Mouse (Mus musculus) hindbrain, embryonic 15.5 days (tissue): ENCODE measurements around the gene Meis2. TPM values are rescaled to one million over a fixed set of nuclear protein-coding genes. Genes with fewer than 3 reads are reported as not detected.

Experiments
- ATAC-seq: fragments of 200-750 bp; cut with Nextera tagmentation; 2 replicates; pipeline ENCODE4 v1.8.0; 2017; ENCODE audit warnings: low read depth, moderate number of reproducible peaks, moderate TSS enrichment; ENCODE audit not compliant: low FRiP score
- H3K27ac ChIP-seq: fragments of 300-500 bp; sonication (generic); replicated peaks from 2 replicates; pipeline ENCODE4 v1.5.1; 2015; ENCODE audit warnings: mild to moderate bottlenecking, inconsistent platforms
- H3K27me3 ChIP-seq: fragments of 300-500 bp; sonication (generic); 2 replicates; pipeline ENCODE4 v1.6.1; 2015; ENCODE audit warnings: control low read depth, inconsistent platforms
- H3K36me3 ChIP-seq: fragments of 300-500 bp; sonication (generic); 2 replicates; pipeline ENCODE4 v1.6.1; 2015; ENCODE audit warnings: control low read depth, inconsistent platforms
- H3K4me1 ChIP-seq: fragments of 300-500 bp; sonication (generic); replicated peaks from 2 replicates; pipeline ENCODE4 v1.6.1; 2015; ENCODE audit warnings: control low read depth, inconsistent platforms
- H3K4me2 ChIP-seq: fragments of 300-500 bp; sonication (generic); 2 replicates; pipeline ENCODE4 v1.6.1; 2015; ENCODE audit warnings: moderate library complexity, mild to moderate bottlenecking, inconsistent platforms
- H3K4me3 ChIP-seq: fragments of 300-500 bp; sonication (generic); 2 replicates; pipeline ENCODE4 v1.5.1; 2015; ENCODE audit warnings: mild to moderate bottlenecking, inconsistent platforms
- H3K9ac ChIP-seq: fragments of 300-500 bp; sonication (generic); 2 replicates; pipeline ENCODE4 v1.6.1; 2015; ENCODE audit warnings: inconsistent platforms
- H3K9me3 ChIP-seq: fragments of 300-500 bp; sonication (generic); 2 replicates; pipeline ENCODE4 v1.6.1; 2016; ENCODE audit warnings: control low read depth, inconsistent platforms
- WGBS: fragments of 180-500 bp; shearing (Covaris S2); methylation state at CpG from one replicate; pipeline ENCODE4 v1.1.7; 2015; 5-methylcytosine and 5-hydroxymethylcytosine counted together
- polyA plus RNA-seq: library from polyadenylated mRNA; unstranded; fragments of >200 nt; fragmentation: Nextera tagmentation; extraction: Ambion mirVana; gene quantifications from 2 replicates; pipeline ENCODE4 v1.2.1, GENCODE M21; 2015

Meis2 gene
- polyA plus RNA-seq, 1 experiment from 2014 or later: 139 TPM

DNA sequence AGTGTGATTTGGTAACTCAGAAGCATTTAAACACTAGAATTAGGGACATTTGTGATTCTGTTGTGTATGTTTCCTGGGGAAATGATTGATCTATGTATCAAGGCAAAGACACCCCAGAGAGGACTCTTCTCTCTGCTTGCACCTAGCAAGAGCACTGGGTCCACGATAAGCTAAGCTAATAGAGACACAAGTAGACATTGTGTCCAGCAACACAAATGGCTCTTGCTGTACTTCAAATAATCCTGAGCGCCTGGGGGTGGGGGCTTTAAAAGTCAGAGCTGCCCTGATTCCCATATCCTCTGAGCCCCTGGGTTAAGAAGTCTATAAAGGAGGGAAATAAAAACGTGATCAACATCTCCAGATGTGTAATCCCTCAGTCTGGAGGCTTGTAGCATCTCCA lies 6.6 kb downstream of the Meis2 start:
- WGBS: 25% methylated on average over 3 of the region's 3 CpGs
- Histone ChIP-seq H3K27ac (peak overlapping the region; percentile 97), H3K9me3 (no peaks in the 10 kb centered on the region), H3K36me3 (no peaks in the 10 kb centered on the region), H3K9ac (peak overlapping the region; percentile 92), H3K4me1 (peaks cover 31% of the 10 kb centered on the region), H3K4me3 (peak overlapping the region; percentile 68), H3K4me2 (peak overlapping the region; percentile 73), H3K27me3 (no peaks in the 10 kb centered on the region)
- no peak for ATAC-seq

DNA sequence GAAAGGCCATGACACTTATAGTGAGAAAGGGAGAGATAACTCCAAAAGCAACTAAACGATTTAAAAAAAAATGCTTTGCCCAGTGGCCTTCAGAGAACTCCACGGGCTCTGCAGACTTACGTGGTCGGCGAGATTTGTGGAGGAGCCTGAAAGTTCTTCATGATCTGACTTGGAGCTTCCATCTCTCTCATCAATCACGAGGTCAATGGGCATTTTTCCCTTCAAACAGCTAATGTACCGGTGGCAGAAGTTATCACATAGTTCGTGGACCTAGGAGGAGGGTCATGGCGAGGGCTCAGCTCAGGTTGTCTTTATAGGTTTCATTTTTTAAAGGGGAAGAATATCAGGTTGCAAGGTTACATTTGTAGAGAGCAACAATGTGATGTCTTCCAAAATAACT lies 7.1 kb downstream of the Meis2 start:
- 45% methylated on average over 9 of the region's 9 CpGs for WGBS
- Histone ChIP-seq H3K9ac (peak overlapping the region; percentile 92), H3K4me3 (peak overlapping the region; percentile 68), H3K27ac (peak overlapping the region; percentile 97), H3K4me2 (peak overlapping the region; percentile 73), H3K36me3 (no peaks in the 10 kb centered on the region), H3K9me3 (no peaks in the 10 kb centered on the region), H3K4me1 (peaks cover 25% of the 10 kb centered on the region), H3K27me3 (no peaks in the 10 kb centered on the region)
- no peak for ATAC-seq

DNA sequence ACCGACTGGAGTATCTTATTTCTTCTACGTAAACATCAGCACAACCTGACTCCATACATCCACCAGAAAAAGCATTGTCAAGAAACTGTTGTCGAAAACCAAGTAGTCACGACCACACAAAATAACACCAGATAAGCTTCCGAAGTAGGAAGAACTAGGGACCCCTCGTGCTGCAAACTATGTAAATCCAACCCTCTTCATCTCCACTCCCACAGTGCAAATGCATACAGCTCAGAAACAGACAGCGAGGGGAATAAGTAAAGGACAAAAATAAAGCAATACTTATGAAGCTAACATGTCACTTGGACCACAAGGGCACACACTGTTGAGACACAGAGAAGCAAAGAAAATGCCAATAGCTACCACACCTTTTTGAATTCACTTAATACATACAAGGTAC lies 8.8 kb downstream of the Meis2 start:
- Histone ChIP-seq H3K9me3 (no peaks in the 10 kb centered on the region), H3K27me3 (no peaks in the 10 kb centered on the region), H3K4me3 (peak overlapping the region; percentile 68), H3K36me3 (no peaks in the 10 kb centered on the region), H3K27ac (peak overlapping the region; percentile 97), H3K4me2 (peak overlapping the region; percentile 73), H3K4me1 (peaks cover 37% of the 10 kb centered on the region), H3K9ac (peak overlapping the region; percentile 92)
- no peak for ATAC-seq
- 48% methylated on average over 7 of the region's 7 CpGs for WGBS

DNA sequence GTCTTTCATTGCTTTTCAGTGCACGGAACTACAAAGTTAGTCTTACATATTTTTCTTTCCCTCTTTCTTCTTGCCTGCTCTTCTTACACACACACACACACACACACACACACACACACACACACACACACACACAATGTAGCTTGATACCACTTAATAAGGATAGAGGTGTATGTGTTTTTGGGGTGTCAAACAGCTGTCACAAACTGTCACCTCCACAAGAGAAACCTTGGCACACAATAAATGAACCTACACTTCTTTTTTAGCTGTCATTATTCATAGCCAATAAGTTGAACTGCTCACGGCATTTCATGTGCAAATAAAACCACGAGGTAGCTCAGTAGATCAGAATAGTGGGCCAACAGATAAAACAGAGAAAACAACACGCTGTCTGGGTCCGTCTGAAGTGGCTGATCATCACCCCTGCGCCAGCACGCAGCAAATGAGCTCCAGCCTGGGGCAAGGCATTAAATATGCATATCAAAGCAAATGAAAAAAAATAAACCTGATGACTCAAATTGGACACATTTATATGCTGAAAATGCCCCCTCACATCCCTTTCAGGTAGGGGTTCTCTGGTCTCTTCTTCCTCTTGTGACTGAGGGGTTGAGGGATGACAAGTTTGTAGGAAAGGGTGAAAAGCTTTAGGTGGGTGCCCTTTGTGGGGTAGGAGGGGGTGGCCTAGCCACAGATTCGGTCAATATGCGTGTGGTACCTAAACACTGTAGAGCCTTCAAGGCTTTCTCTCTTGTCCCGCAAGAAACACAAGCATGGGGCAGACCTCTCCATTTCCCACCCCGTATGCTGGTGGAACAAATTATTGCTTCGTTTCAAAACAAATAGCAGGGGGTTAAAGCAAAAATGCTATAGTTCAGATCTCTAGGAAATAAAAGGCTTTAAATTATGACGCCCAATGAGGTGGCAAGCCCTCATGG lies 9.7 kb downstream of the Meis2 start:
- peak; percentile 43; the same call in 1 of the 2 replicates for ATAC-seq
- 30% methylated on average over 13 of the region's 13 CpGs for WGBS
- Histone ChIP-seq H3K4me1 (peaks cover 41% of the 10 kb centered on the region), H3K36me3 (no peaks in the 10 kb centered on the region), H3K27ac (peak overlapping the region; percentile 97), H3K9ac (peak overlapping the region; percentile 92), H3K9me3 (no peaks in the 10 kb centered on the region), H3K27me3 (no peaks in the 10 kb centered on the region), H3K4me2 (peak overlapping the region; percentile 73), H3K4me3 (peak overlapping the region; percentile 68)

DNA sequence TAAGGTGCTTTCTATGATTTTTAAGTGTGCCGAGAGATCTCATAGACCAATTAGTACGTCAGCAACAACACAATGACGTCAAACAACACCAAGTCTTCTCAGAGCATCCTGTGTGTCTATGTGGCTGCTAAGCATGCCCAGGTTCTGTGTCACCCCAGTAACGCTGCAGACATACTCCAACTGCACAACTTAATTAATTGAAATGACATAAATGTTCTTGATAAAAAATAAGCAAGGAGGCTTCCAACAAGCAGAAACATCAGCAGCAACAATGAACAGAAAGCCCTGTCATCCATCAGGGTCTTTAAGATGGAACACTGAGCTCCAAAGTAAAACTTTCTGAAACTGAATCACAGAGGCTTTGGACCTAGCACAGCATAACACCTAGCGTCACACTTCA lies 11.7 kb downstream of the Meis2 start:
- WGBS: 52% methylated on average over 5 of the region's 5 CpGs
- peak overlapping the region; percentile 14; the same call in 1 of the 2 replicates for H3K9ac ChIP-seq
- peak overlapping the region; percentile 24 for H3K4me3 ChIP-seq
- ATAC-seq: no peak
- H3K9me3 ChIP-seq: no peaks in the 10 kb centered on the region
- H3K27me3 ChIP-seq: no peaks in the 10 kb centered on the region
- H3K36me3 ChIP-seq: no peaks in the 10 kb centered on the region
- peak overlapping the region; percentile 51 for H3K4me2 ChIP-seq
- H3K27ac ChIP-seq: peak overlapping the region; percentile 23; the same call in 1 of the 2 replicates
- peaks cover 23% of the 10 kb centered on the region for H3K4me1 ChIP-seq

DNA sequence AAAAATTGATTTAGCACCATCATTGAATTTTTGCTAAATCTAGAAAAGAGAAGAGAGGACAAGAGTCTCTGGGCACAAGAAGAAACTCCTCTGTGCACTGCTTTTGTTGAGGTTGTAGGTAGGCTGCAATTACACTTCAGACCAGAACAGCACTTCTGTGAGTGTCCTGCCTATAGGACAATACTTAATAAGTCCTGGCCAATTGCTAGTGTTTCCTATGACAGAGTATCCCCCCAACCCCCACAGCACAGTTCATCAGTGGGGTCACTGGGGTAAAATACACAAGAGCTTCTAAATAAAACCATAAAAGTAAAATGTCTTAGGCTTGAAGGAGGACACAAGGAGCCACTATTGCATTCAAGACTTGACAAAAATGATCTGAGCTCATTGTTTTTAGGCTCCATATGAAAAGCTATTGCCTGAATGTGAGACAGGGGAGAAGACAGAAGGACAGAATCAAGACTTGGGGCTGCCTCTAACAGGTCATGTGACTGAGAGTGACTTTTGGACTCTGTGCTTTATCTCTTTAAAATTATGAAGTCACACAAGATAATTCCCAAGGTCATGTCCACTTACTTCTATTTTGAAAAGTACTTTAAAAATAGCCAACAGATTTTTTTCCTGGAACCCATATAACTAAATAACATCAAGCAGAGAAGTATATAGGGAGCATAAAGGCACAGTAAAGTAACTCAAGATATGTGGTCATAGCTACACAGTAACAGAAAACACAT lies 12.8 kb downstream of the Meis2 start:
- Histone ChIP-seq H3K27ac (peak overlapping the region; percentile 67), H3K27me3 (no peaks in the 10 kb centered on the region), H3K4me2 (peak overlapping the region; percentile 51), H3K9me3 (no peaks in the 10 kb centered on the region), H3K9ac (peak overlapping the region; percentile 25), H3K4me3 (peak overlapping the region; percentile 19), H3K4me1 (peaks cover 19% of the 10 kb centered on the region), H3K36me3 (no peaks in the 10 kb centered on the region)
- ATAC-seq: no peak

DNA sequence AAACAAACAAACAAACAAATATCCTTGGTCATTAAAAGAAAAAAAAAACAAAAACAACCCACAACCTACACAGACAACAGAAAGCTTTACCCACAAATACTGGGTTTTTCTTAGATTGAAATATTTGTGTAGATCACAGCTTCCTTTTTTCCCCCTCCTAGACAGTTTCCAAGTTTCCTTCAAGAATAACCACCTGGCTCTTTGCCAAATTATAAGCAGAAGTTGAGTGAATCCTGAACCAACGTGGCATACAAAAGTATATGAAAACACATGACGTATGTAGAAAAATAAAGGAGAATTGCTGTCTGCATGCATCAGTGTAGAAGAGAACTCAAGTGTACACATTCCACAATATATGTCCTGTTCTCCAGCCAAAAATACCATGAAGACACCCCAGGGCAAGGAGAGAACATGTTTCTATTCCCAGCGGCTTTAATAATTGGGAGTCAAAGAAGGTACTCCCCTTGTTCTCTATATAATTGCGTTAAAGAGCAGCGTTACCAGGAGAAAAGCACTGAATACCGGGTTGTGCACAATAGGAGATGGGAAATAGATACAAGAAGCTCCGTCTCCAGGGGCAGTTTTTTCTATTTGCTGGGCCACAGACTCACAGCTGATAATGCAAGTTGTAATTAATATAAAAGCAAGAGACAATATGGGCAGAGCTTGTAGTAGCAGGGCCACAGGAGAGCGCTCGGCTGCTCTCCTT lies 13.6 kb downstream of the Meis2 start:
- Histone ChIP-seq H3K9me3 (no peaks in the 10 kb centered on the region), H3K4me2 (peak overlapping the region; percentile 51), H3K36me3 (no peaks in the 10 kb centered on the region), H3K4me1 (peaks cover 25% of the 10 kb centered on the region), H3K9ac (peak overlapping the region; percentile 25; the same call in 1 of the 2 replicates), H3K27me3 (no peaks in the 10 kb centered on the region), H3K4me3 (peak overlapping the region; percentile 19), H3K27ac (peak overlapping the region; percentile 67)
- no peak for ATAC-seq
- 18% methylated on average over 9 of the region's 9 CpGs for WGBS

DNA sequence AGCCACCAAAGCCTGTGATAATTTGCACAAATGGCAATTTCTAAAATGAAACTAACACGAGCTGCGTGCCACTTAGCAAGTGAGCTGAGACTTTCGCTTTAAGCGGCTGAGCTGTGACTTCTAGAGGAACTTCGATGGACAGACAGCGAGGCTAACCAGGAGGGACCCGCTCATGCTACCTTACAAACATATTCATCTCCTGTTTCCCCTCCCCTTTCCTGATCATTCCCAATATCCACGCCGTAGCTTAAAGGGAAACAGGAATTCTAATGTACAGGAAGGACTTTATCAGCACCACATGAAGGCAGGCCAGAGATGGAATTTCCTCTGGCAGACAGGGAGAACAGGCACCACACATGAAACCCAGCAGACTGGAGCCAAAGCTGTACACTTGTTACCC lies 15.9 kb downstream of the Meis2 start:
- WGBS: 81% methylated on average over 9 of the region's 9 CpGs
- Histone ChIP-seq H3K27ac (peak overlapping the region; percentile 6; the same call in 1 of the 2 replicates), H3K4me1 (peaks cover 35% of the 10 kb centered on the region), H3K36me3 (no peaks in the 10 kb centered on the region), H3K9ac (0 out of 2 replicates have a peak overlapping the region, but pooled peaks have one; percentile 6), H3K9me3 (no peaks in the 10 kb centered on the region), H3K27me3 (no peaks in the 10 kb centered on the region), H3K4me3 (peak overlapping the region; percentile 12; the same call in 1 of the 2 replicates), H3K4me2 (peak overlapping the region; percentile 42)
- ATAC-seq: no peak

DNA sequence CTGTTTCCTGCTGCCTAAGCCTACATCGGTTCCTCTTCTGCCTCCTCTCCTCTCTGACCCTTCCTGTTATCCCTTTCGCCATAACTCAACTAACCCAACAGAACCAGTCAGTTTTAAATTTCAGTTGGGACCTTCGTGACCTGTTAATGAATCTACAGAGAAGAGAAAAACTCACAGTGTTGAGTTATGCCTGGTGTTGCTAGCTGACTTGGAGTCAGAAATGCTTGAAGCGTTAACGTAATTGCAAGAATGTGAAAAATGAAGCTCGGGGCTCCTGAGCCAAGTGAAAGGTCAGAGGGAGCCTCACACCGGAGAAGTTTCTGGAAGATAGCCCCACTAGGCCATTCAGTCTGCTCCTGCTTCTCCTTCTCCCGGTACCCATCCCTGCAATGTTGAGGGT lies 18.3 kb downstream of the Meis2 start:
- peak overlapping the region; percentile 32 for H3K4me2 ChIP-seq
- peaks cover 43% of the 10 kb centered on the region for H3K4me1 ChIP-seq

DNA sequence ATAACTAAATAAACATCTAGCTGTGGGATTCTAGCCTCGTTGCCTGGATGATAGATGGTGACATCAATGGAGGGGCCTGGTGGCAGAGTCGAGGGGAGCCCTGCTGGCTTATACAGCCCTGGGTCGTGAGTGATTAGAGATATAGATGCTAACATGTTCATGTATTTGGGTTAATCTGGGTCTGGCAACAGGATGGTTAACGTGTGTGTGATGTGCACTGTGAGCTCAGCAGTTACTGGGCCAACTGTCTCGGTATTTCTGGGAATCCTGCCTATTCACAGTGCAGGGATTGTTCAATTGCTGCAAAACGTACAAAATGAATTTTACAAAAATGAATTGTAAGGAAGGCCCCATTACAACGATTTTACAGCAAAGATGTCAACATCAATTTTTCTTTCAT lies 20.6 kb downstream of the Meis2 start:
- H3K4me1 ChIP-seq: peaks cover 44% of the 10 kb centered on the region
- H3K9me3 ChIP-seq: no peaks in the 10 kb centered on the region
- H3K4me3 ChIP-seq: no peak overlapping the region
- WGBS: 18% methylated on average over 7 of the region's 7 CpGs
- H3K36me3 ChIP-seq: no peaks in the 10 kb centered on the region
- H3K4me2 ChIP-seq: peak overlapping the region; percentile 33
- H3K27me3 ChIP-seq: no peaks in the 10 kb centered on the region
- no peak overlapping the region for H3K9ac ChIP-seq
- ATAC-seq: peak; percentile 43; the same call in 1 of the 2 replicates
- H3K27ac ChIP-seq: peak overlapping the region; percentile 31

More for the DNA sequence above, 18.3 kb downstream of the Meis2 start:
- H3K36me3 ChIP-seq: no peaks in the 10 kb centered on the region
- 57% methylated on average over 8 of the region's 8 CpGs for WGBS
- 0 out of 2 replicates have a peak overlapping the region, but pooled peaks have one; percentile 1 for H3K27ac ChIP-seq
- H3K9me3 ChIP-seq: no peaks in the 10 kb centered on the region
- no peak for ATAC-seq
- no peak overlapping the region for H3K9ac ChIP-seq
- no peaks in the 10 kb centered on the region for H3K27me3 ChIP-seq
- H3K4me3 ChIP-seq: no peak overlapping the region

DNA sequence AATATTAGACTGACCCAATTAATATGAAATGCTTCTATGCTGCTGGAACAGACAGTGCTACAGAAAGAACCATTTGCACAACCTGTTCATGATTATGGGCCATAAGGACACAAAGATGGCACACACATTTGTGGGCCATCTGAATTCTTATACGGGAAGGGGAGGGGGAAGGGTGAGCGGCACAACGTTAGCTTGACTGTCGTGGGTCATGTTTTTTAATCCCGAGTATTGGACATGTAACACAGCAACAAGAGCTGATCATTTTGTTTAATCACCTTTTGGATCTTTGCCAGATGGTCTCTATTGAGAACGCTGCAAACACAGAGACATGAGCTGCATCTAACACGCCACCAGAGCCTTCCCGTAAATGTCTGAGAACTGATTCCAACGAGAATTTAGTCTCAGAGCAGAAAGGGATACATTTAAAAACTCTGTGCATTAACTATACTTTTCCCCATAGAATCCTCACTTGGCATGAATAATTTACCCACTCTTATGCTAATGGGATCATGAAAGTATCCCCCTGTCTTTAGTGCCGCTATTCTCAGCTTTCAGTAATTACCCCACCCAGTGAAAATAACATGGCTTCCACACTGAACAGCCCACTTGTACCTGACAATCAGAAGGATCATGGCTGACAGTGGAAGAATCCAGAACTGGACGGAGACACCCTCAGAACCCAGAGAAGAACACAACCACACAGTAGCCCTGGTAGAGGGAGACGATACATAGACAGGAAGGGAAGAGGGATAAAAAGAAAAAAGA lies 22.5 kb downstream of the Meis2 start:
- H3K4me2 ChIP-seq: peak overlapping the region; percentile 26
- no peaks in the 10 kb centered on the region for H3K27me3 ChIP-seq
- H3K9ac ChIP-seq: no peak overlapping the region
- H3K4me1 ChIP-seq: peaks cover 44% of the 10 kb centered on the region
- 0 out of 2 replicates have a peak overlapping the region, but pooled peaks have one; percentile 0 for H3K4me3 ChIP-seq
- WGBS: 32% methylated on average over 12 of the region's 12 CpGs
- H3K36me3 ChIP-seq: no peaks in the 10 kb centered on the region; the same call in 1 of the 2 replicates
- H3K27ac ChIP-seq: peak overlapping the region; percentile 70
- H3K9me3 ChIP-seq: no peaks in the 10 kb centered on the region
- ATAC-seq: peak; percentile 27; the same call in 1 of the 2 replicates
